Mouse (Mus musculus) hindbrain, embryonic 11.5 days (tissue): ENCODE measurements around the gene Farp1. TPM values are rescaled to one million over a fixed set of nuclear protein-coding genes. Genes with fewer than 3 reads are reported as not detected.

Source experiments
- ATAC-seq: fragments of 200-750 bp; cut with Nextera tagmentation; 2 replicates; pipeline ENCODE4 v1.8.0; 2017; ENCODE audit warnings: mild to moderate bottlenecking, moderate TSS enrichment, moderate library complexity; ENCODE audit not compliant: low FRiP score
- DNase-seq: peaks from one replicate; pipeline ENCODE4 v3.0.0-alpha.2; 2015; ENCODE audit warnings: low spot score
- H3K27ac ChIP-seq: fragments of 300-500 bp; sonication (generic); 2 replicates; pipeline ENCODE4 v1.5.1; 2014; ENCODE audit warnings: mild to moderate bottlenecking, low read depth, low read length
- H3K27me3 ChIP-seq: fragments of 300-500 bp; sonication (generic); 2 replicates; pipeline ENCODE4 v1.6.1; 2014; ENCODE audit warnings: mild to moderate bottlenecking, low read length, moderate library complexity, mixed read lengths; ENCODE audit not compliant: control insufficient read depth, insufficient read depth
- H3K36me3 ChIP-seq: fragments of 300-500 bp; sonication (generic); 2 replicates; pipeline ENCODE4 v1.6.1; 2014; ENCODE audit warnings: mild to moderate bottlenecking, low read length, moderate library complexity, mixed read lengths; ENCODE audit not compliant: control insufficient read depth, insufficient read depth
- H3K4me1 ChIP-seq: fragments of 300-500 bp; sonication (generic); replicated peaks from 2 replicates; pipeline ENCODE4 v1.6.1; 2014; ENCODE audit warnings: low read length, mixed read lengths; ENCODE audit not compliant: control insufficient read depth, insufficient read depth
- H3K4me2 ChIP-seq: fragments of 300-500 bp; sonication (generic); replicated peaks from 2 replicates; pipeline ENCODE4 v1.6.1; 2014; ENCODE audit warnings: mild to moderate bottlenecking, low read depth, low read length
- H3K4me3 ChIP-seq: fragments of 300-500 bp; sonication (generic); 2 replicates; pipeline ENCODE4 v1.5.1; 2014; ENCODE audit warnings: low read depth, low read length
- H3K9ac ChIP-seq: fragments of 300-500 bp; sonication (generic); 2 replicates; pipeline ENCODE4 v1.6.1; 2014; ENCODE audit warnings: low read depth, low read length
- H3K9me3 ChIP-seq: fragments of 300-500 bp; sonication (generic); 2 replicates; pipeline ENCODE4 v1.6.1; 2016; ENCODE audit warnings: low read length; ENCODE audit not compliant: control insufficient read depth
- WGBS: fragments of 180-500 bp; shearing (Covaris S2); extraction: QIAGEN DNeasy Blood & Tissue Kit; methylation state at CpG from one replicate; pipeline ENCODE4 v1.1.7; 2014; 5-methylcytosine and 5-hydroxymethylcytosine counted together
- polyA plus RNA-seq: library from polyadenylated mRNA; unstranded; fragments of >200 nt; fragmentation: Nextera tagmentation; extraction: Ambion mirVana; gene quantifications from 2 replicates; pipeline ENCODE4 v1.2.1, GENCODE M21; 2014

Farp1 gene
- polyA plus RNA-seq, 1 experiment from 2014 or later, result 32.5 TPM

GRCm38 (mm10) chr14:121246048-121246731, 211.2 kb downstream of the Farp1 start:
- DNase-seq (no peak), ATAC-seq (no peak)
- WGBS, result 83% methylated on average over 14 of the region's 14 CpGs
- Histone ChIP-seq H3K27ac (no peak overlapping the region), H3K4me2 (no peak overlapping the region), H3K9me3 (no peaks in the 10 kb centered on the region), H3K9ac (no peak overlapping the region), H3K4me3 (no peak overlapping the region), H3K36me3 (0 out of 2 replicates have a peak, but pooled peaks cover 5% of the 10 kb centered on the region), H3K27me3 (no peaks in the 10 kb centered on the region), H3K4me1 (0 out of 2 replicates have a peak, but pooled peaks cover 2% of the 10 kb centered on the region)

GRCm38 (mm10) chr14:121247287-121247686, 212.3 kb downstream of the Farp1 start:
- no peaks in the 10 kb centered on the region for H3K27me3 ChIP-seq
- WGBS, result 58% methylated on average over 7 of the region's 7 CpGs
- ATAC-seq, result no peak
- H3K4me1 ChIP-seq, result 0 out of 2 replicates have a peak, but pooled peaks cover 2% of the 10 kb centered on the region
- H3K4me3 ChIP-seq, result no peak overlapping the region
- no peak overlapping the region for H3K4me2 ChIP-seq
- H3K9ac ChIP-seq, result no peak overlapping the region
- H3K36me3 ChIP-seq, result 0 out of 2 replicates have a peak, but pooled peaks cover 5% of the 10 kb centered on the region
- DNase-seq, result no peak
- H3K27ac ChIP-seq, result no peak overlapping the region
- no peaks in the 10 kb centered on the region for H3K9me3 ChIP-seq

GRCm38 (mm10) chr14:121248346-121248745, 213.3 kb downstream of the Farp1 start:
- no peaks in the 10 kb centered on the region for H3K9me3 ChIP-seq
- 89% methylated on average over 5 of the region's 5 CpGs for whole genome bisulfite sequencing
- DNase-seq (no peak), ATAC-seq (no peak)
- no peak overlapping the region for H3K27ac ChIP-seq
- 0 out of 2 replicates have a peak, but pooled peaks cover 2% of the 10 kb centered on the region for H3K4me1 ChIP-seq
- H3K9ac ChIP-seq, result no peak overlapping the region
- no peak overlapping the region for H3K4me2 ChIP-seq
- no peak overlapping the region for H3K4me3 ChIP-seq
- H3K27me3 ChIP-seq, result no peaks in the 10 kb centered on the region
- H3K36me3 ChIP-seq, result 0 out of 2 replicates have a peak, but pooled peaks cover 5% of the 10 kb centered on the region

- H3K36me3 ChIP-seq, result 0 out of 2 replicates have a peak, but pooled peaks cover 2% of the 10 kb centered on the region
- H3K4me1 ChIP-seq, result 0 out of 2 replicates have a peak, but pooled peaks cover 2% of the 10 kb centered on the region
- DNase-seq, result no peak
- H3K9me3 ChIP-seq, result no peaks in the 10 kb centered on the region
- no peaks in the 10 kb centered on the region for H3K27me3 ChIP-seq
- H3K27ac ChIP-seq, result no peak overlapping the region
- no peak overlapping the region for H3K4me3 ChIP-seq
- no peak for ATAC-seq
- no peak overlapping the region for H3K9ac ChIP-seq
- H3K4me2 ChIP-seq, result no peak overlapping the region
- 80% methylated on average over 5 of the region's 5 CpGs for WGBS
Measured at GRCm38 (mm10) chr14:121251099-121251498, 216.1 kb downstream of the Farp1 start.

- Histone ChIP-seq H3K36me3 (0 out of 2 replicates have a peak, but pooled peaks cover 2% of the 10 kb centered on the region), H3K9ac (no peak overlapping the region), H3K4me2 (no peak overlapping the region), H3K27ac (no peak overlapping the region), H3K9me3 (no peaks in the 10 kb centered on the region), H3K27me3 (no peaks in the 10 kb centered on the region), H3K4me3 (no peak overlapping the region), H3K4me1 (0 out of 2 replicates have a peak, but pooled peaks cover 2% of the 10 kb centered on the region)
- ATAC-seq (no peak), DNase-seq (no peak)
- WGBS, result 83% methylated on average over 4 of the region's 4 CpGs
Measured at GRCm38 (mm10) chr14:121251708-121252107, 216.7 kb downstream of the Farp1 start.

GRCm38 (mm10) chr14:121252542-121252941, 217.5 kb downstream of the Farp1 start:
- no peak overlapping the region for H3K4me3 ChIP-seq
- H3K4me2 ChIP-seq, result no peak overlapping the region
- DNase-seq, result no peak
- no peak overlapping the region for H3K9ac ChIP-seq
- H3K27me3 ChIP-seq, result no peaks in the 10 kb centered on the region
- 0 out of 2 replicates have a peak, but pooled peaks cover 2% of the 10 kb centered on the region for H3K36me3 ChIP-seq
- no peaks in the 10 kb centered on the region for H3K9me3 ChIP-seq
- WGBS, result 88% methylated on average over 10 of the region's 10 CpGs
- H3K4me1 ChIP-seq, result no peaks in the 10 kb centered on the region
- no peak for ATAC-seq
- no peak overlapping the region for H3K27ac ChIP-seq

GRCm38 (mm10) chr14:121254869-121255268, 219.9 kb downstream of the Farp1 start:
- Histone ChIP-seq H3K4me2 (no peak overlapping the region), H3K9me3 (no peaks in the 10 kb centered on the region), H3K9ac (no peak overlapping the region), H3K36me3 (0 out of 2 replicates have a peak, but pooled peaks cover 2% of the 10 kb centered on the region), H3K27me3 (no peaks in the 10 kb centered on the region), H3K4me1 (no peaks in the 10 kb centered on the region), H3K27ac (no peak overlapping the region), H3K4me3 (no peak overlapping the region)
- ATAC-seq, result no peak
- DNase-seq, result no peak
- WGBS, result 95% methylated on average over 10 of the region's 10 CpGs

GRCm38 (mm10) chr14:121255469-121255868, 220.5 kb downstream of the Farp1 start:
- Histone ChIP-seq H3K4me3 (no peak overlapping the region), H3K27me3 (no peaks in the 10 kb centered on the region), H3K36me3 (0 out of 2 replicates have a peak, but pooled peaks cover 2% of the 10 kb centered on the region), H3K4me2 (no peak overlapping the region), H3K4me1 (no peaks in the 10 kb centered on the region), H3K9ac (no peak overlapping the region), H3K27ac (no peak overlapping the region), H3K9me3 (no peaks in the 10 kb centered on the region)
- DNase-seq (no peak), ATAC-seq (no peak)
- 90% methylated on average over 13 of the region's 13 CpGs for WGBS

GRCm38 (mm10) chr14:121256896-121257295, 221.9 kb downstream of the Farp1 start:
- no peak for DNase-seq
- 0 out of 2 replicates have a peak, but pooled peaks cover 2% of the 10 kb centered on the region for H3K36me3 ChIP-seq
- no peak for ATAC-seq
- H3K4me3 ChIP-seq, result no peak overlapping the region
- no peaks in the 10 kb centered on the region for H3K4me1 ChIP-seq
- no peak overlapping the region for H3K4me2 ChIP-seq
- no peaks in the 10 kb centered on the region for H3K27me3 ChIP-seq
- no peak overlapping the region for H3K27ac ChIP-seq
- WGBS, result 95% methylated on average over 7 of the region's 7 CpGs
- no peaks in the 10 kb centered on the region for H3K9me3 ChIP-seq
- no peak overlapping the region for H3K9ac ChIP-seq
